Mouse (Mus musculus) granulocyte monocyte progenitor cell, adult 5-6 weeks (primary cell): ENCODE measurements around the gene Mink1. TPM values are rescaled to one million over a fixed set of nuclear protein-coding genes. Genes with fewer than 3 reads are reported as not detected.

Experiments used
- ATAC-seq: replicated peaks from 2 replicates; pipeline ENCODE4 v1.8.0; 2016; ENCODE audit warnings: mild to moderate bottlenecking, moderate TSS enrichment, inconsistent platforms; ENCODE audit not compliant: poor library complexity, severe bottlenecking
- total RNA-seq, 2 experiments: library from RNA; stranded (forward) in 1 of 2; stranded (reverse) in 1 of 2; fragments of 200-712, 200-1000 nt in 1 of 2; fragments of >200 nt in 1 of 2; fragmentation: Nextera tagmentation in 1 of 2; gene quantifications; 2 replicates each; pipeline ENCODE4 v1.2.3; 2014 to 2017

The Mink1 gene
- total RNA-seq, 2 experiments from 2014 or later, result 13.3 to 25.0 TPM

- ATAC-seq, result 0 out of 2 replicates have a peak, but pooled peaks have one; percentile 12
These were observed 22.8 kb downstream of the Mink1 start for GRCm38 (mm10) chr11:70585457-70585856.

GRCm38 (mm10) chr11:70586261-70586660, 23.6 kb downstream of the Mink1 start:
- ATAC-seq, result no peak

- ATAC-seq, result peak; percentile 31; the same call in 1 of the 2 replicates
These were observed 24.3 kb downstream of the Mink1 start for GRCm38 (mm10) chr11:70586954-70587353.

GRCm38 (mm10) chr11:70591733-70592132, 29.1 kb downstream of the Mink1 start:
- ATAC-seq, result no peak

- no peak for ATAC-seq
These were observed 31.7 kb downstream of the Mink1 start for GRCm38 (mm10) chr11:70594253-70594989.

GRCm38 (mm10) chr11:70595638-70596037, 33.0 kb downstream of the Mink1 start:
- peak; percentile 53 for ATAC-seq

GRCm38 (mm10) chr11:70596094-70596493, 33.4 kb downstream of the Mink1 start:
- no peak for ATAC-seq

GRCm38 (mm10) chr11:70597301-70597700, 34.6 kb downstream of the Mink1 start:
- peak; percentile 52 for ATAC-seq

- 0 out of 2 replicates have a peak, but pooled peaks have one; percentile 11 for ATAC-seq
These were observed 35.8 kb downstream of the Mink1 start for GRCm38 (mm10) chr11:70598451-70598953.

- peak; percentile 62 for ATAC-seq
These were observed 42.4 kb downstream of the Mink1 start for GRCm38 (mm10) chr11:70605024-70605566.

- ATAC-seq, result no peak
These were observed 44.0 kb downstream of the Mink1 start for GRCm38 (mm10) chr11:70606717-70607116.

- no peak for ATAC-seq
These were observed 44.9 kb downstream of the Mink1 start for GRCm38 (mm10) chr11:70607611-70608010.

- ATAC-seq, result no peak; the same call in 1 of the 2 replicates
These were observed 45.8 kb downstream of the Mink1 start for GRCm38 (mm10) chr11:70608381-70609066.

- no peak for ATAC-seq
These were observed 48.1 kb downstream of the Mink1 start for GRCm38 (mm10) chr11:70610752-70611151.

GRCm38 (mm10) chr11:70612505-70612904, 49.8 kb downstream of the Mink1 start:
- ATAC-seq, result no peak

GRCm38 (mm10) chr11:70615074-70615473, 52.4 kb downstream of the Mink1 start:
- peak; percentile 90 for ATAC-seq

- ATAC-seq, result peak; percentile 35
These were observed 52.9 kb downstream of the Mink1 start, which contains the start of gene 4930544D05Rik for GRCm38 (mm10) chr11:70615516-70616093. Gene 4930544D05Rik, plus strand, starts transcription at chr11:70615848.

GRCm38 (mm10) chr11:70619101-70619500, 56.4 kb downstream of the Mink1 start, which contains the start of gene Chrne:
Gene Chrne, minus strand, starts transcription at chr11:70619216.
- ATAC-seq, result no peak

GRCm38 (mm10) chr11:70621972-70622814, 59.5 kb downstream of the Mink1 start:
- ATAC-seq, result peak; percentile 45
